Mouse (Mus musculus) C2C12 (cell line): ENCODE measurements at regions not wholly inside any gene's neighbourhood (a gene's known extent, or its start where the extent isn't known, plus 50 kb on each side); places are given as distances from the start of the nearest gene placed in this dataset.
"Not testable (repeated sequence)": the region's sequence is repeated elsewhere in the genome, so short reads cannot be mapped to it uniquely, and the experiment has no call there.

ENCODE experiments used
- H3K27me3 ChIP-seq: one replicate; pipeline ENCODE4 v1.6.1; 2011; ENCODE audit not compliant: control insufficient read depth, insufficient read depth, insufficient read length
- H3K36me3 ChIP-seq: one replicate; pipeline ENCODE4 v1.6.1; 2011; ENCODE audit not compliant: control insufficient read depth, insufficient read depth
- H3K4me3 ChIP-seq: one replicate; pipeline ENCODE4 v1.5.1; 2011; ENCODE audit warnings: mild to moderate bottlenecking, control low read depth; ENCODE audit not compliant: poor library complexity, insufficient read depth, severe bottlenecking
- H3K79me2 ChIP-seq: one replicate; pipeline ENCODE4 v1.6.1; 2011; ENCODE audit not compliant: control insufficient read depth, insufficient read depth
- H3K79me3 ChIP-seq: one replicate; pipeline ENCODE4 v1.6.1; 2011; ENCODE audit warnings: low read depth, control low read depth
- H3ac ChIP-seq: one replicate; pipeline ENCODE3; 2011; ENCODE audit warnings: low read depth; ENCODE audit not compliant: control insufficient read depth, insufficient read length
- CEBPB ChIP-seq: IDR thresholded peaks from one replicate; pipeline ENCODE4 v1.6.1; 2011; ENCODE audit warnings: low read depth, mild to moderate bottlenecking, control low read depth, moderate library complexity
- CTCF ChIP-seq: IDR thresholded peaks from one replicate; pipeline ENCODE4 v1.5.1; 2011; ENCODE audit not compliant: control insufficient read depth, insufficient read depth, insufficient read length
- FOSL1 ChIP-seq: IDR thresholded peaks from one replicate; pipeline ENCODE4 v1.8.0; 2011; ENCODE audit warnings: mild to moderate bottlenecking, low read length; ENCODE audit not compliant: poor library complexity, insufficient read depth, severe bottlenecking
- MAX ChIP-seq: IDR thresholded peaks from one replicate; pipeline ENCODE4 v1.6.1; 2011; ENCODE audit warnings: mild to moderate bottlenecking, control low read depth
- MYOD1 ChIP-seq: IDR thresholded peaks from one replicate; pipeline ENCODE4 v1.6.1; 2011; ENCODE audit warnings: low read depth; ENCODE audit not compliant: control insufficient read depth, insufficient read length
- MYOG ChIP-seq: IDR thresholded peaks from one replicate; pipeline ENCODE4 v1.6.1; 2011; ENCODE audit not compliant: control insufficient read depth, insufficient read length; ENCODE audit errors: extremely low read depth
- USF1 ChIP-seq: IDR thresholded peaks from one replicate; pipeline ENCODE4 v1.6.1; 2011; ENCODE audit warnings: low read depth, mild to moderate bottlenecking, control low read depth, moderate library complexity

DNA sequence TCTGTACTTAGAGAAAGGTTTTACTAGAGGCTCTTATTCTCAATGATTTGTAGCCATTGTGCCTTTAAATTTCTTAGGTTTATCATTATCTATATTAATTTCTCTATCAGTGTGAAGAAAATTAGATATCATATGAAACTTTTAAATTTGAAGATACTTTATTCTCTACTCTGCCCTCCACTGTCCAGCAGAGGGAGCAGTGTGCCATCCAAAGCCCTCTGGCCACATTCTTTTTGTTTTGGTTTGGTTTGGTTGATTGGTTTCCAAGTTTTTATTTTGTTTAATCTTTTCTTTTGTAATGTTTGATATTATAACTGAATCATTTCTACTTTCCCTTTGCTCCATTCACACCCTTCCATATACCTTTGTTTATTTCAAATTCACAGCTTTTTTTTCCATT is 129.4 kb upstream of the Kcnj3 start:
- TF ChIP-seq CEBPB (no peak), MYOG (no peak), CTCF (no peak), MYOD1 (no peak), FOSL1 (no peak), MAX (no peak), USF1 (no peak)
- no peaks in the 10 kb centered on the region for H3K27me3 ChIP-seq
- H3K79me2 ChIP-seq: no peaks in the 10 kb centered on the region
- no peak overlapping the region for H3ac ChIP-seq
- no peaks in the 10 kb centered on the region for H3K36me3 ChIP-seq
- H3K4me3 ChIP-seq: no peak overlapping the region
- H3K79me3 ChIP-seq: no peaks in the 10 kb centered on the region

GRCm38 (mm10) chr2:55315627-55316026 is 120.1 kb upstream of the Kcnj3 start:
- Histone ChIP-seq H3ac (no peak overlapping the region), H3K79me2 (no peaks in the 10 kb centered on the region), H3K36me3 (no peaks in the 10 kb centered on the region), H3K4me3 (no peak overlapping the region), H3K79me3 (no peaks in the 10 kb centered on the region), H3K27me3 (no peaks in the 10 kb centered on the region)
- TF ChIP-seq FOSL1 (no peak), CEBPB (no peak), USF1 (no peak), MYOD1 (no peak), MYOG (no peak), CTCF (no peak), MAX (no peak)

- not testable (repeated sequence) for H3K4me3 ChIP-seq, H3K79me2 ChIP-seq, H3K79me3 ChIP-seq, H3K36me3 ChIP-seq, H3K27me3 ChIP-seq, H3ac ChIP-seq
Observed at GRCm38 (mm10) chr2:55354061-55354460, 81.7 kb upstream of the Kcnj3 start.
